Mouse (Mus musculus) inflammation-experienced regulatory T-cells, adult 6 months (primary cell): ENCODE measurements around the gene Slc38a2. TPM values are rescaled to one million over a fixed set of nuclear protein-coding genes. Genes with fewer than 3 reads are reported as not detected.

Experiments
- ATAC-seq: one replicate; pipeline ENCODE4 v1.8.0; 2017
- polyA plus RNA-seq, 3 experiments: library from polyadenylated mRNA; unstranded; fragments of 100-300 nt; shearing (Covaris generic); gene quantifications; one replicate each; pipeline ENCODE4 v1.2.1; 2017

The Slc38a2 gene
- polyA plus RNA-seq, 3 experiments from 2014 or later = 36.1 to 44.6 (median 42.9) TPM

- no peak for ATAC-seq
These were observed 3.8 kb downstream of the Slc38a2 start for GRCm38 (mm10) chr15:96695455-96696421.

DNA sequence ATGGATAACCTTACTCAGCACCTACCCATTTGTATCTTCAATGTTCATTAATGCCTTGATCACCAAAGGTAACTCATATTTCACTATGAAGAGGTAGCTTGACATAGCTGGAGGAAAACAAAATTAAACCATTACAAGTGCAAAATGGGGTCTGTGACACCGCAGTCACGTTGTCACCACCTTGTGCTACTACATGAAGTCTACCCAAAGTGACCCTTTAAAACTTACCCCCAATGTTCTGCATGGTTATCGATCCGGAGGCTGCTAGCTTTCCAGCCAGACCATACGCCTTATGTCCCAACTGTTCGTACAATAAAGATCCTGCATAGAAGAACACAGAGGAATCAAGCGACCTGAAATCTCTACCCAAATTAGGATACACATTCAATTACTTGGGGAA lies 4.5 kb downstream of the Slc38a2 start:
- no peak for ATAC-seq

DNA sequence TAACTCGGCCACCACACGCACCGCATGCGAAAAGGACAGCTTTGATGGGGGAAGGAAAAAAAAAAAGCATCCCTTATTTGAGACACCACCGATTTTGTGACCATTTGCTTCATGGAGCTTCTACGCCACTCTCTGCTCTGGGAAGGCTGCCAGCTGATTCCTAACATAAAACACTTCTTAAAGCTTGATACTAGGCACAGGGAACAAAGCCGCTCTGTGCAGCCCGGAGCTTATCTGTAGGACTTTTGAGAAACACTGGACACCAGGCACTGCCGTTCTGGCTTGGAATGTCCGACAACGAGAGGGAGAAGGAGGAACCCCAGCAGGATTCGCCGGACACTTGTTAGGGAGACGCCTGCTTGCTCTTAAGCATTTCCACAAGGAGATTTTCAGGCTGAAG lies 5.8 kb downstream of the Slc38a2 start:
- no peak for ATAC-seq

DNA sequence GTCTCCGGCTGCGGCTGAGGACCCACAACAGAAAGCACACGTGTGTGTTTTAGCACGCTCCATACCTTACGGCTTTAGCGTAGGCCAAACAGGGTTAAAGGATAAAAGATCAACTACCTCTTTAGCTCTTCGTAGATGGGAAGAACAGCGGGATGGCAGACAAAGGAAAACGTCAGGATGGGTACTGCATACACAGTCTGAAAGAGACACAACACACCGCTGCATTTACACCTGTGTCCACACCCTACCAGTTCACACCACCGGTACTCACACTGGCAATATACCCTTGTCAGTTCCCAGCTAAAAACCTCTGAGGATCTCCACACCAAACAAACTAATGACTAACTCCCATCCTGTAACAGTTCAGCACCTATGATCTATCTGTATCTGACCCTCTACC lies 7.1 kb downstream of the Slc38a2 start:
- no peak for ATAC-seq

- no peak for ATAC-seq
These were observed 8.1 kb downstream of the Slc38a2 start for GRCm38 (mm10) chr15:96691381-96691780.

- no peak for ATAC-seq
These were observed 8.7 kb downstream of the Slc38a2 start for GRCm38 (mm10) chr15:96690829-96691228.

GRCm38 (mm10) chr15:96689919-96690318 lies 9.6 kb downstream of the Slc38a2 start:
- no peak for ATAC-seq

- ATAC-seq = no peak
These were observed 10.7 kb downstream of the Slc38a2 start for GRCm38 (mm10) chr15:96688784-96689318.

- ATAC-seq = no peak
These were observed 11.5 kb downstream of the Slc38a2 start for GRCm38 (mm10) chr15:96688036-96688435.

- no peak for ATAC-seq
These were observed 12.2 kb downstream of the Slc38a2 start for GRCm38 (mm10) chr15:96687366-96687765.

GRCm38 (mm10) chr15:96686201-96687159 lies 13.1 kb downstream of the Slc38a2 start:
- no peak for ATAC-seq

GRCm38 (mm10) chr15:96685273-96685672 lies 14.3 kb downstream of the Slc38a2 start:
- ATAC-seq = no peak

- ATAC-seq = peak; percentile 57
These were observed 15.2 kb downstream of the Slc38a2 start for GRCm38 (mm10) chr15:96684132-96684830.

DNA sequence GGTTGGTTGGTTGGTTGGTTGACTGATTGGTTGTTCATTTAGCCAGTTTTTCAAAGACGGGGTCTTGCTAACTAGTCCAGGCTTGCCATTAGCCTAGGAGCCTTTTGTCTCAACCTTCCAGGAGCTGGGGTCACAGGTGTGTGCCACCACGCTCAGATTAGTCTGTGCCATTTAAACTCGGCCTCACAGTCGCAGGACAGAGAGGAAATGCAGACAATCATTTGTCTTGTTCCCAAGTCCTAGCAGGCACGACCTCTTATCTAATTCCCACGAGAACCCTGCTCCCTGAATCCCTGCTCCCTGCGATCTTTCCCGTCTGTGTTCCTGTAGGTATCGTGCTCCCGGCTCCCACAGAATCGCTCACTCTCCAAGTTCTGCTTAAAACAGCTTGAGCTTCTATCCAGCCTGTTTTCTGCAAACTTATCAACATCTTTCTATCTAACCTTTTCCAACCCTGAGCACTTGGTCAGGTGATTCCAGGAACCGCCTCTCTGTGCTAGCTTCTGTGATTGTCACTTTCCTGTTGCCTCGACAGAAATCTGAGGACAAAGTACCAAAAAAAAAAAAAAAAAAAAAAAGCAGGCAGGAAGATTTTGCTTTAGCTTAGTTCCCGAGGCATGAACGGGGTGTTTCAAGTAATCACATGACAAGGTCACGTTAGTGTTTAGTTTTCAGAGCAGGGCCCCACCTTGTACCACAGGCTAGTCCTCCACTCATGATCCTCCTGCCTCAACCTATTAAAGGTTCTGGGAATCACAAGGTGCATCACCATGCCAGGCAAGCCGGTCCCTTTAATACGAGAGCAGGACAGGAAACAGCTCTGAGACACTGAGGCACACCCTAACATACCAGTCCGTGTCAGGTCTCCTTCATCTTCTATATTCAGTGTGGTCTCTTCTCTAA lies 20.4 kb downstream of the Slc38a2 start:
- ATAC-seq = no peak

- ATAC-seq = no peak
These were observed 23.0 kb downstream of the Slc38a2 start for GRCm38 (mm10) chr15:96676518-96676917.

GRCm38 (mm10) chr15:96675744-96676143 lies 23.8 kb downstream of the Slc38a2 start:
- ATAC-seq = no peak

- ATAC-seq = no peak
These were observed 24.5 kb downstream of the Slc38a2 start for GRCm38 (mm10) chr15:96675055-96675454.

DNA sequence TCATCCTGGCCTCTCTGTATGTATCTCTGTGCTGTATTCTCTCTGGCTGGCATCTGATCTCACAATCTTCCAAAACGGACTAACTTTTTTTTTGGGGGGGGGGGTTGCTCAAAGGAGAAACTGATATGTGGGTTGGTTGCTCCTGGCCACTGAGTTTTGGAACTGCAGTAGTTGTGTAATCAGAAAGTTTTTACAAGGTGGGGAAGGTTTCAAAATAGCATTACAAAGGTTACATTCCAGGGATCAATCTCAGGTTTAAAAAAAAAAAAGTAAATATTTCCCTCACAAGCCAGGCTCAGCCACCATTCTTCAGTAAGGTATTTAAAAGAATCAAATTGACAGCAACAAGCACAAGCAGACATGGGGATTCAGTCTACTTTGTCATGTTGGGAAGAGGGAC lies 25.4 kb downstream of the Slc38a2 start:
- no peak for ATAC-seq

DNA sequence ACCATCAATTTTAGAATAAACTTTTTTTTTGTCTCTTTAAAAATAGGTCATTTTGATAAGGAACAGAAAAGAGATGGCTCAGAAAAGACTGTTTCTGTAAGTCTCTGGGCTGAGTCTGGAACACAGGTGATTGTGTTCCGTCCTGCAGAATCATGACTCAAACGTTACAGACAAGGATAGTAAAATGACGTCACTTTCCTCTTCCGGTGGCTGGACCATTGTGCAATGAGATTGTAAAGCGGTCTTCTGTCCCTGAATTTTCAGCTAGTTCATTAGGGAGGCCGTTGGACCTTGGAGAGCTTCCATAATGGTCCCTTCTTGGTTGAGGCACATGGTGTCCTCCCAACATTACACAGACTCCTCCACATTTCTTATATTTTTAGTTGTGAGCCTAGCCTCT lies 29.8 kb downstream of the Slc38a2 start:
- no peak for ATAC-seq

GRCm38 (mm10) chr15:96666663-96667062 lies 32.9 kb downstream of the Slc38a2 start:
- ATAC-seq = peak; percentile 79

DNA sequence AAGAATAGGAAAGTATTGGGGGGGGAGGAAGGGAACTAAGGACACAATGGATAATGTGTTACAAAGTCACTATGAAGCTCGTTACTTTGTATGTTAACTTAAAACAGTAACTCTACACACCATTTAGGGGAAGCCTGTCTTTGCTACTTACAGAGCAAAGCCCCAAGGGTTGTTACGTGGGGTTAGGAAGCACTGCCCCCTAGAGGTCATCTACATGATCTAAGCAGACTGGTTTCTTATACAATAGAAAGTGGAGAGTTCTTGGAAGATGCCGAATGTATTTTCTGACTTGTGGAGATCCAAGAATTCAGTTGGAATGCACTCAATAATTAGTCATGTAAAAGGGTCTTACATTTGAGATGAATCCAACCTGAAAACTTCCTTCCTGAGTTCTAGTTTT lies 33.6 kb downstream of the Slc38a2 start:
- peak; percentile 90 for ATAC-seq
